Mouse (Mus musculus) embryonic facial prominence, embryonic 10.5 days (tissue): Measurements from ENCODE around the gene Mctp1. TPM values are rescaled to one million over a fixed set of nuclear protein-coding genes. Genes with fewer than 3 reads are reported as not detected.
"Not testable (repeated sequence)": the region's sequence is repeated elsewhere in the genome, so short reads cannot be mapped to it uniquely, and the experiment has no call there.

Experiments used
- DNase-seq: peaks from one replicate; pipeline ENCODE4 v3.0.0-alpha.2; 2017; ENCODE audit warnings: low spot score
- H3K27ac ChIP-seq: fragments of 300-500 bp; sonication (generic); replicated peaks from 2 replicates; pipeline ENCODE4 v1.5.1; 2016; ENCODE audit warnings: mild to moderate bottlenecking
- H3K27me3 ChIP-seq: fragments of 300-500 bp; sonication (generic); replicated peaks from 2 replicates; pipeline ENCODE4 v1.6.1; 2016; ENCODE audit warnings: low read depth, mild to moderate bottlenecking; ENCODE audit not compliant: poor library complexity, severe bottlenecking
- H3K36me3 ChIP-seq: fragments of 300-500 bp; sonication (generic); replicated peaks from 2 replicates; pipeline ENCODE4 v1.6.1; 2016; ENCODE audit warnings: mild to moderate bottlenecking, moderate library complexity
- H3K4me1 ChIP-seq: fragments of 300-500 bp; sonication (generic); 2 replicates; pipeline ENCODE4 v1.6.1; 2016
- H3K4me3 ChIP-seq: fragments of 300-500 bp; sonication (generic); 2 replicates; pipeline ENCODE4 v1.5.1; 2016; ENCODE audit warnings: mild to moderate bottlenecking, moderate library complexity
- H3K9me3 ChIP-seq: fragments of 300-500 bp; sonication (generic); 2 replicates; pipeline ENCODE4 v1.6.1; 2016; ENCODE audit warnings: mild to moderate bottlenecking
- WGBS: fragments of 180-500 bp; shearing (Covaris S2); methylation state at CpG from one replicate; pipeline ENCODE4 v1.1.7; 2016; 5-methylcytosine and 5-hydroxymethylcytosine counted together
- polyA plus RNA-seq: library from polyadenylated mRNA; unstranded; fragments of >200 nt; fragmentation: Nextera tagmentation; extraction: Ambion mirVana; gene quantifications from 2 replicates; pipeline ENCODE4 v1.2.1, GENCODE M21; 2016

Mctp1 gene
- polyA plus RNA-seq, 1 experiment from 2014 or later, result 1.4 TPM

DNA sequence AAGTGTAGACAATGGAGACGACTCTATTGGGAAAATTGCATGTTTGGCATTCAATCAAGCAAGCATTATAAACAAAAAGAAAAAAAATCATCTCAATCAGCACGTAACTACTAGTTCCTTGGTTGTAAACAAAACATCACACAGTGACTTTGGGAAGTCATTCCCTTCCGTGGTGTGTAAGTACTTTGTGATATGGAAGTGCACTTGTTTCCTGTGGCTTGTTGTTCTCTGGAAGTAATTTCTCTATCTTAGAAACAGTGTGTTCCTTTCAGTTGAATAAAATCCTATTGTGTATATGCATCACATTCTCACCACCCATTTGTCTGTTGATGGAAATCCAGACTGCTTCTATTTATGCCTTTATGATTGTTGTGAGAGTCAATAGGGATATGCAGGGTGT lies 201.1 kb downstream of the Mctp1 start:
- Histone ChIP-seq H3K9me3 (no peaks in the 10 kb centered on the region), H3K4me3 (no peak overlapping the region), H3K36me3 (no peaks in the 10 kb centered on the region), H3K27ac (no peak overlapping the region), H3K27me3 (no peaks in the 10 kb centered on the region), H3K4me1 (no peaks in the 10 kb centered on the region)
- 85% methylated on average over 3 of the region's 3 CpGs for WGBS
- no peak for DNase-seq

- not testable (repeated sequence) for H3K27ac ChIP-seq, H3K4me1 ChIP-seq, H3K9me3 ChIP-seq, H3K27me3 ChIP-seq, H3K36me3 ChIP-seq, DNase-seq, H3K4me3 ChIP-seq
- 86% methylated on average over 11 of the region's 11 CpGs for WGBS
Observed at GRCm38 (mm10) chr13:76590709-76591108, 206.4 kb downstream of the Mctp1 start.

DNA sequence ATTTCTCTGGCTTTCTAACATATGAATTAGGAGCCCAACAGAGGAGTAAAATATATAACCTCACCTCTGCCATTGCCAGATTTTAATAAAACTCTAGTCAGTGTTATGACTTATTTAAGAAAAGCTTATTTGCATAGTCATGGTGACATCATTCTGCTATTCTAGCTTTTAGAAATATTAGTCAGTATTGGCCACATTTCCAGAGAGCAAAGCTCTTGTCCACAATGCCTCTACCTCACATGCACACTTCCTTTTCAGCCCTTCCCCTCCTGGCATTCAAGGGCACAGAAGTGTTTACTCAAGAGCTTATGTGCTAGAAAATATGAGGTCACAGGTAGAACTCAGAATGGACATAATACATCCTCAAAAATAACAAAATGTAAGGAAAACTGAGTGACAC lies 206.9 kb downstream of the Mctp1 start:
- no peaks in the 10 kb centered on the region for H3K4me1 ChIP-seq
- DNase-seq, result no peak
- no peak overlapping the region for H3K4me3 ChIP-seq
- no peaks in the 10 kb centered on the region for H3K9me3 ChIP-seq
- no peak overlapping the region for H3K27ac ChIP-seq
- H3K36me3 ChIP-seq, result no peaks in the 10 kb centered on the region
- no peaks in the 10 kb centered on the region for H3K27me3 ChIP-seq

DNA sequence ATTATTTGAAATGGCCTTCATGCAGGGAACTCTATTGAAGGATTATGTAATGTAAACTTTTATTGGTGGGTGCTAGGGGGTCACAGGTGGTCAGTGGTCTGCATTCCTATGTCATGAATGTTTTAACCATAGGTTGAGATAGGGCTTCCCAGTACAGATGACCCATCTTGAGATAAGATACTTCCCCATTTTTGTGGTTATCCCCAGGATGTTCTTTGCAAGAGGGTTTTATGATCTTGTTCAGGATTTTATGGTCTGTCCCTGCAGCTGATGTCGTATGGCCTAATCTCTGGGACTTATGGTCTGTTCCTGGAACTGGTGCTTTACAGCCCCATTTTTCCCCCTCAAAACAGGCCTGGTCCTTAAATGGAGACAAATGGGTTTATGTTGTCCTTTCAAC lies 207.4 kb downstream of the Mctp1 start:
- 83% methylated on average over 1 of the region's 1 CpGs for WGBS

DNA sequence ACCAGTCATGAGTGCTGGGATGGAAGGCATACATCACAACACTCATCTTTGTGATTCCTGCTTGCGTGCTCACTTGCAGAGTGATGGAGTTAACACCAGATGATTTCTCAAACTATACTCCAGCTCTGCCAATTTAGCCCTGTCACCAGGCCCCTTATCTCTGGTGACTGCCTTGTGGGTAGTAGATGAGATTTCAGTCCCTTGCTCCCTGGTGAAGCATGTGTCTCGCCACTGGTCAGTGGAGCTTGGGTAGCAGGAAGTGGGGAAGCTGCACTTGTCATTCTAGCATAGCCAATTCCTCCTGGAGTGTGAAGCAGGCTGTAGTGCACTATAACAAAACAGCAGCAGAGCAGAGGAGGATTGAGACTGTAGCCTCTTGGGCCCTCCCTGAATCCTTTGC lies 208.6 kb downstream of the Mctp1 start:
- Histone ChIP-seq H3K9me3 (no peaks in the 10 kb centered on the region), H3K4me1 (no peaks in the 10 kb centered on the region), H3K36me3 (no peaks in the 10 kb centered on the region), H3K27me3 (no peaks in the 10 kb centered on the region), H3K4me3 (no peak overlapping the region), H3K27ac (no peak overlapping the region)
- no peak for DNase-seq
- WGBS, result 85% methylated on average over 2 of the region's 2 CpGs

More for the DNA sequence above, 207.4 kb downstream of the Mctp1 start:
- H3K4me3 ChIP-seq, result no peak overlapping the region
- H3K27me3 ChIP-seq, result no peaks in the 10 kb centered on the region
- H3K4me1 ChIP-seq, result no peaks in the 10 kb centered on the region
- H3K27ac ChIP-seq, result no peak overlapping the region
- no peaks in the 10 kb centered on the region for H3K9me3 ChIP-seq
- no peaks in the 10 kb centered on the region for H3K36me3 ChIP-seq
- no peak for DNase-seq

DNA sequence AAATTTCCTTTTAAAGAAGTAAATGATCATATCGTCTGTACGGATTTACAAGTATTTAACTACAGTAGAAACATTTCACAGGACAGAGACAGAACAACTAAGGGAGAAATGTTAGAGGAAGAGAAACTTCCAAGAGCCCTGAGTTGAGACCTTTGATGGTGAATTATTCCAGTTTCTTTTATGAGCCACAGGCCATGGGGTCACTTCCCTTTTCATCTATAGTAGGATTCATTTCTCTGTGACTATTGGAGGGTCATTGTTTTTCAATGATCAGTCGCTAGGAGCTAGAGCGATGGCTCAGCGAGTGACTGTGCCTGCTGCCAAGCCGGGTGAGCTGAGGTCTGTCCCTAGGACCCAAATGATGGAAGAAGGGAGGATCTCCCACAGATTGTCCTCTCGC lies 212.7 kb downstream of the Mctp1 start:
- DNase-seq, result no peak
- Histone ChIP-seq H3K27ac (no peak overlapping the region), H3K9me3 (no peaks in the 10 kb centered on the region), H3K4me1 (no peaks in the 10 kb centered on the region), H3K27me3 (no peaks in the 10 kb centered on the region), H3K36me3 (no peaks in the 10 kb centered on the region), H3K4me3 (no peak overlapping the region)
- 83% methylated on average over 7 of the region's 7 CpGs for WGBS

GRCm38 (mm10) chr13:76609425-76609824 lies 225.1 kb downstream of the Mctp1 start:
- Histone ChIP-seq H3K4me1 (no peaks in the 10 kb centered on the region), H3K4me3 (no peak overlapping the region), H3K27me3 (no peaks in the 10 kb centered on the region), H3K36me3 (no peaks in the 10 kb centered on the region), H3K27ac (no peak overlapping the region), H3K9me3 (no peaks in the 10 kb centered on the region)
- DNase-seq, result no peak

GRCm38 (mm10) chr13:76611499-76611898 lies 227.2 kb downstream of the Mctp1 start:
- no peaks in the 10 kb centered on the region for H3K9me3 ChIP-seq
- H3K27ac ChIP-seq, result no peak overlapping the region
- no peak overlapping the region for H3K4me3 ChIP-seq
- H3K36me3 ChIP-seq, result no peaks in the 10 kb centered on the region
- 94% methylated on average over 2 of the region's 2 CpGs for WGBS
- DNase-seq, result no peak
- H3K4me1 ChIP-seq, result no peaks in the 10 kb centered on the region
- no peaks in the 10 kb centered on the region for H3K27me3 ChIP-seq

DNA sequence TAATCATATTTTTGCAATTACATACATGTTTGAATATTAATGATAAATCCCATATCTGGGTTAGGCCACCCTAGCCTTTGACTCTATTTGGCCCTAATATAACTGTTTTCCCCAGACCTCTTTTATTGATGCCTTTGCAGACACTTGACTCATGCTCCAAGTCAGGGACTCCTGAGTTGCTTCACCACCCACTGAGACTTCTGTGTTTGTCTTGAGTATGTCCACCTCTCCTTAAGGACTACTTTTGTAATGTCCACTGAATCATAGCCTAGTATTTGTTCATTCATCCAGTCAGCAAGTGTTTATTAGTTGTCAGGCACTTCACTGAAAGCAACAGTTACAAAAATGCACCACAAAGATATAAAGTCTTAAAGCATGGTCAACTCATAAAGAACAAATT lies 235.8 kb downstream of the Mctp1 start:
- H3K27ac ChIP-seq, result no peak overlapping the region
- DNase-seq, result no peak
- no peaks in the 10 kb centered on the region for H3K4me1 ChIP-seq
- no peaks in the 10 kb centered on the region for H3K9me3 ChIP-seq
- H3K27me3 ChIP-seq, result no peaks in the 10 kb centered on the region
- H3K4me3 ChIP-seq, result no peak overlapping the region
- no peaks in the 10 kb centered on the region for H3K36me3 ChIP-seq

- no peaks in the 10 kb centered on the region for H3K4me1 ChIP-seq
- no peak overlapping the region for H3K27ac ChIP-seq
- no peak for DNase-seq
- no peak overlapping the region for H3K4me3 ChIP-seq
- H3K27me3 ChIP-seq, result no peaks in the 10 kb centered on the region
- no peaks in the 10 kb centered on the region for H3K36me3 ChIP-seq
- H3K9me3 ChIP-seq, result no peaks in the 10 kb centered on the region
- WGBS, result 70% methylated on average over 1 of the region's 1 CpGs
Observed at GRCm38 (mm10) chr13:76620525-76620924, 236.2 kb downstream of the Mctp1 start.

- no peaks in the 10 kb centered on the region for H3K9me3 ChIP-seq
- no peaks in the 10 kb centered on the region for H3K27me3 ChIP-seq
- no peak overlapping the region for H3K4me3 ChIP-seq
- H3K27ac ChIP-seq, result no peak overlapping the region
- H3K4me1 ChIP-seq, result no peaks in the 10 kb centered on the region
- no peaks in the 10 kb centered on the region for H3K36me3 ChIP-seq
- no peak for DNase-seq
- 98% methylated on average over 1 of the region's 1 CpGs for WGBS
Observed at GRCm38 (mm10) chr13:76633707-76634106, 249.4 kb downstream of the Mctp1 start.

- WGBS, result 84% methylated on average over 2 of the region's 2 CpGs
- Histone ChIP-seq H3K27ac (no peak overlapping the region), H3K9me3 (no peaks in the 10 kb centered on the region), H3K4me3 (no peak overlapping the region), H3K4me1 (no peaks in the 10 kb centered on the region), H3K27me3 (no peaks in the 10 kb centered on the region), H3K36me3 (no peaks in the 10 kb centered on the region)
- DNase-seq, result no peak
Observed at GRCm38 (mm10) chr13:76638282-76638681, 253.9 kb downstream of the Mctp1 start.

GRCm38 (mm10) chr13:76659523-76659922 lies 275.2 kb downstream of the Mctp1 start:
- no peaks in the 10 kb centered on the region for H3K9me3 ChIP-seq
- DNase-seq, result no peak
- H3K36me3 ChIP-seq, result no peaks in the 10 kb centered on the region
- no peaks in the 10 kb centered on the region for H3K4me1 ChIP-seq
- no peak overlapping the region for H3K27ac ChIP-seq
- no peak overlapping the region for H3K4me3 ChIP-seq
- H3K27me3 ChIP-seq, result no peaks in the 10 kb centered on the region

- Histone ChIP-seq H3K27me3 (no peaks in the 10 kb centered on the region), H3K9me3 (no peaks in the 10 kb centered on the region), H3K4me1 (no peaks in the 10 kb centered on the region), H3K27ac (no peak overlapping the region), H3K36me3 (no peaks in the 10 kb centered on the region), H3K4me3 (no peak overlapping the region)
- DNase-seq, result no peak
Observed at GRCm38 (mm10) chr13:76681286-76681685, 297.0 kb downstream of the Mctp1 start.
